Mouse (Mus musculus): ENCODE results near the gene Sema4a. TPM values are rescaled to one million over a fixed set of nuclear protein-coding genes. Genes with fewer than 3 reads are reported as not detected.

The Sema4a gene
- polyA plus RNA-seq, 1 experiment from 2014 or later, result 9.3 TPM

- Histone ChIP-seq H3K4me2 (ENCODE audit: low read depth, low read length, severe bottlenecking) (no peak overlapping the region), H3K27ac (ENCODE audit: low read depth, low read length) (no peak overlapping the region), H3K9ac (ENCODE audit: low read length) (no peak overlapping the region), H3K27me3 (ENCODE audit: control insufficient read depth, insufficient read depth, low read length) (peaks cover 2% of the 10 kb centered on the region; the same call in 1 of the 2 replicates), H3K36me3 (ENCODE audit: control insufficient read depth, insufficient read depth, low read length) (no peaks in the 10 kb centered on the region), H3K4me3 (ENCODE audit: low read depth, low read length) (no peak overlapping the region), H3K9me3 (ENCODE audit: control insufficient read depth, low read length) (no peaks in the 10 kb centered on the region), H3K4me1 (replicated peaks; ENCODE audit: control insufficient read depth, insufficient read depth, low read length) (peaks cover 5% of the 10 kb centered on the region; the same call in 1 of the 2 replicates)
- DNase-seq (ENCODE audit: low spot score), result no peak
- WGBS, result 87% methylated on average over 8 of the region's 8 CpGs
- no peak for ATAC-seq (replicated peaks; ENCODE audit: low FRiP score)
Measured at GRCm38 (mm10) chr3:88456313-88456712, 4.7 kb downstream of the Sema4a start.

DNA sequence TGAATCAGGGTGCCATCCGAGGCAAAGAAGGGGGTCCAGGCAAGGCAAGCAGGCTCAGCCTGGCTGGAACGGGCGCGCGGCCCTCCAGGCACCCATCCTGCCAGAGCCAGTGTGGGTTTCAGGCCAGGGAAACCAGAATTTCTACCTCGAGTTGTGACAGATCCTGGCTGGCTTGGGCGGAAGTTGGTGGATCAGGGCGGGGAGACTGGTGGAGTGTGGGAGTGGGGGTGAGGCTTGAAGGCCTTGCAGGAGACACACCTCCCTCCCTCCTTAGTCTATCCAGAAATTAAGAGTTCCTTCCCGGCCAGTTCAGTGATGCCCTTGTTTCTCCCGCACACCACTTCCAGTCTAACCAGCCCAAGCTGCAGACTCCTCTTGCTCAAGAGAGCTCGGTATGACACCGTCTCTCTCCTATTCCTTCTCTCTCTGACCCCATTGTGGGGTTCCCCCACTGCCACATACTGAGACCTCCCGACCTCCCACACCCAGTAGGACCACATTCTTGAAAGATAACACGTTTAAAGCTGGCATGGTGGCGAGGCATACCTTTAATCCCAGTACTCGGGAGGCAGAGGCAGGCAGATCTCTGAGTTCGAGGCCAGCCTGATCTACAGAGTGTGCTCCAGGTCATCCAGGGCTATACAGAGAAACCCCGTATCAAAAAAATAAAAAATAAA lies 5.3 kb downstream of the Sema4a start:
- DNase-seq (ENCODE audit: low spot score) (no peak), ATAC-seq (replicated peaks; ENCODE audit: low FRiP score) (no peak)
- no peak overlapping the region for H3K4me2 ChIP-seq (ENCODE audit: low read depth, low read length, severe bottlenecking)
- whole genome bisulfite sequencing, result 82% methylated on average over 18 of the region's 18 CpGs
- no peak overlapping the region for H3K4me3 ChIP-seq (ENCODE audit: low read depth, low read length)
- H3K9ac ChIP-seq (ENCODE audit: low read length), result no peak overlapping the region
- no peak overlapping the region for H3K27ac ChIP-seq (ENCODE audit: low read depth, low read length)
- peaks cover 2% of the 10 kb centered on the region; the same call in 1 of the 2 replicates for H3K27me3 ChIP-seq (ENCODE audit: control insufficient read depth, insufficient read depth, low read length)
- peaks cover 5% of the 10 kb centered on the region; the same call in 1 of the 2 replicates for H3K4me1 ChIP-seq (replicated peaks; ENCODE audit: control insufficient read depth, insufficient read depth, low read length)
- H3K9me3 ChIP-seq (ENCODE audit: control insufficient read depth, low read length), result no peaks in the 10 kb centered on the region
- no peaks in the 10 kb centered on the region for H3K36me3 ChIP-seq (ENCODE audit: control insufficient read depth, insufficient read depth, low read length)

- peaks cover under 1% of the 10 kb centered on the region; the same call in 1 of the 2 replicates for H3K27me3 ChIP-seq (ENCODE audit: control insufficient read depth, insufficient read depth, low read length)
- no peak overlapping the region for H3K27ac ChIP-seq (ENCODE audit: low read depth, low read length)
- H3K4me1 ChIP-seq (replicated peaks; ENCODE audit: control insufficient read depth, insufficient read depth, low read length), result peaks cover 5% of the 10 kb centered on the region; the same call in 1 of the 2 replicates
- ATAC-seq (replicated peaks; ENCODE audit: low FRiP score) (no peak), DNase-seq (ENCODE audit: low spot score) (no peak)
- H3K9ac ChIP-seq (ENCODE audit: low read length), result no peak overlapping the region
- no peaks in the 10 kb centered on the region for H3K9me3 ChIP-seq (ENCODE audit: control insufficient read depth, low read length)
- H3K4me2 ChIP-seq (ENCODE audit: low read depth, low read length, severe bottlenecking), result no peak overlapping the region
- 63% methylated on average over 9 of the region's 9 CpGs for WGBS
- H3K4me3 ChIP-seq (ENCODE audit: low read depth, low read length), result no peak overlapping the region
- H3K36me3 ChIP-seq (ENCODE audit: control insufficient read depth, insufficient read depth, low read length), result no peaks in the 10 kb centered on the region
Measured at GRCm38 (mm10) chr3:88454762-88455587, 6.0 kb downstream of the Sema4a start.

GRCm38 (mm10) chr3:88453986-88454385 lies 7.0 kb downstream of the Sema4a start:
- Histone ChIP-seq H3K9me3 (ENCODE audit: control insufficient read depth, low read length) (no peaks in the 10 kb centered on the region), H3K9ac (ENCODE audit: low read length) (no peak overlapping the region), H3K4me3 (ENCODE audit: low read depth, low read length) (no peak overlapping the region), H3K36me3 (ENCODE audit: control insufficient read depth, insufficient read depth, low read length) (no peaks in the 10 kb centered on the region), H3K27ac (ENCODE audit: low read depth, low read length) (no peak overlapping the region), H3K4me1 (replicated peaks; ENCODE audit: control insufficient read depth, insufficient read depth, low read length) (peaks cover 5% of the 10 kb centered on the region; the same call in 1 of the 2 replicates), H3K27me3 (ENCODE audit: control insufficient read depth, insufficient read depth, low read length) (no peaks in the 10 kb centered on the region), H3K4me2 (ENCODE audit: low read depth, low read length, severe bottlenecking) (no peak overlapping the region)
- ATAC-seq (replicated peaks; ENCODE audit: low FRiP score), result no peak
- DNase-seq (ENCODE audit: low spot score), result no peak
- 84% methylated on average over 8 of the region's 8 CpGs for WGBS

GRCm38 (mm10) chr3:88453369-88453768 lies 7.6 kb downstream of the Sema4a start:
- Histone ChIP-seq H3K4me1 (replicated peaks; ENCODE audit: control insufficient read depth, insufficient read depth, low read length) (peaks cover 7% of the 10 kb centered on the region; the same call in 1 of the 2 replicates), H3K27ac (ENCODE audit: low read depth, low read length) (no peak overlapping the region), H3K36me3 (ENCODE audit: control insufficient read depth, insufficient read depth, low read length) (no peaks in the 10 kb centered on the region), H3K4me2 (ENCODE audit: low read depth, low read length, severe bottlenecking) (no peak overlapping the region), H3K9ac (ENCODE audit: low read length) (no peak overlapping the region), H3K4me3 (ENCODE audit: low read depth, low read length) (no peak overlapping the region), H3K27me3 (ENCODE audit: control insufficient read depth, insufficient read depth, low read length) (no peaks in the 10 kb centered on the region), H3K9me3 (ENCODE audit: control insufficient read depth, low read length) (no peaks in the 10 kb centered on the region)
- no peak for ATAC-seq (replicated peaks; ENCODE audit: low FRiP score)
- DNase-seq (ENCODE audit: low spot score), result no peak
- WGBS, result 61% methylated on average over 8 of the region's 8 CpGs

GRCm38 (mm10) chr3:88452716-88453115 lies 8.3 kb downstream of the Sema4a start:
- Histone ChIP-seq H3K9ac (ENCODE audit: low read length) (no peak overlapping the region), H3K27me3 (ENCODE audit: control insufficient read depth, insufficient read depth, low read length) (no peaks in the 10 kb centered on the region), H3K27ac (ENCODE audit: low read depth, low read length) (no peak overlapping the region), H3K36me3 (ENCODE audit: control insufficient read depth, insufficient read depth, low read length) (no peaks in the 10 kb centered on the region), H3K4me3 (ENCODE audit: low read depth, low read length) (no peak overlapping the region), H3K4me1 (replicated peaks; ENCODE audit: control insufficient read depth, insufficient read depth, low read length) (peaks cover 2% of the 10 kb centered on the region; the same call in 1 of the 2 replicates), H3K4me2 (ENCODE audit: low read depth, low read length, severe bottlenecking) (no peak overlapping the region), H3K9me3 (ENCODE audit: control insufficient read depth, low read length) (no peaks in the 10 kb centered on the region)
- no peak for ATAC-seq (replicated peaks; ENCODE audit: low FRiP score)
- WGBS, result 72% methylated on average over 6 of the region's 6 CpGs
- no peak for DNase-seq (ENCODE audit: low spot score)

- H3K36me3 ChIP-seq (ENCODE audit: control insufficient read depth, insufficient read depth, low read length), result no peaks in the 10 kb centered on the region
- no peak for ATAC-seq (replicated peaks; ENCODE audit: low FRiP score)
- WGBS, result 75% methylated on average over 5 of the region's 5 CpGs
- no peak for DNase-seq (ENCODE audit: low spot score)
- no peaks in the 10 kb centered on the region for H3K27me3 ChIP-seq (ENCODE audit: control insufficient read depth, insufficient read depth, low read length)
- H3K27ac ChIP-seq (ENCODE audit: low read depth, low read length), result no peak overlapping the region
- no peak overlapping the region for H3K9ac ChIP-seq (ENCODE audit: low read length)
- H3K4me1 ChIP-seq (replicated peaks; ENCODE audit: control insufficient read depth, insufficient read depth, low read length), result peaks cover 2% of the 10 kb centered on the region; the same call in 1 of the 2 replicates
- no peaks in the 10 kb centered on the region for H3K9me3 ChIP-seq (ENCODE audit: control insufficient read depth, low read length)
- no peak overlapping the region for H3K4me2 ChIP-seq (ENCODE audit: low read depth, low read length, severe bottlenecking)
- H3K4me3 ChIP-seq (ENCODE audit: low read depth, low read length), result no peak overlapping the region
Measured at GRCm38 (mm10) chr3:88452246-88452645, 8.7 kb downstream of the Sema4a start.

DNA sequence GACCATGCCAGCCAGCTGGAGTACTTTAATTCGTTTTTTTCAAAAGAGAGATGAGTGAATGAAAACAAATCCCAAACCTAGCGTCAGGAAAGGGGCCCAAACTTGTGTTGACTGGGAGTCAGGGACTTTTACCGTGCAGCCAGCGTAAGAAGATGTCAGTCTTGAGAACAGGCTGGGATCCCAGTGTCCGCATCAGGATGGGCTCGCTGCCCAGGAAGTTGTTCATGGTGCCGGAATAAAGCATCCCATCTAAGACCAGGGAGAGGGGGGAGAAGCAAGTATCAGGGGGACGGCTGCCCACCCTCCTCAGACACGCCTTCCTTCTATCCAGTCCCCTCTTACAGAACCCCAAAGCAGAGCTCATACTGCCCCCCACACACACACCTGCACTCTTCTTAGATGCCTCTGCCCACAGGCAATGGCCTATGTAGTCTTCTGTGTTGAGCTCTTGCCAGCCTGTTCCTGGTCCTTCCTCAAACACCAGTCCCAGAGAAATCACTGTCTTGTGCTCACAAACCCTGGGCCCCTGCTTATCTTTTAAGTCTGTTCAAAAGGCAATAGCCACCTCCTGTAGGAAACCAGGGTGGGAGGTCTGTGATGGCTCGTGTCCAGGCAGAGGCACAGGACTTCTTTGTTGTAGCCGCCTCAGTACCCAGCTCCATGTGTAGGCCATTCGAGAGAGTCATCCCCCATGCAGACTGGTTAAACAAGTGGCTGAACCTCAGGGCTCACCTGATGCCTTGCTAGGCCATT lies 10.4 kb downstream of the Sema4a start:
- ATAC-seq (replicated peaks; ENCODE audit: low FRiP score) (no peak), DNase-seq (ENCODE audit: low spot score) (no peak)
- H3K36me3 ChIP-seq (ENCODE audit: control insufficient read depth, insufficient read depth, low read length), result no peaks in the 10 kb centered on the region
- no peak overlapping the region for H3K9ac ChIP-seq (ENCODE audit: low read length)
- no peaks in the 10 kb centered on the region for H3K27me3 ChIP-seq (ENCODE audit: control insufficient read depth, insufficient read depth, low read length)
- no peak overlapping the region for H3K4me2 ChIP-seq (ENCODE audit: low read depth, low read length, severe bottlenecking)
- H3K9me3 ChIP-seq (ENCODE audit: control insufficient read depth, low read length), result no peaks in the 10 kb centered on the region
- H3K27ac ChIP-seq (ENCODE audit: low read depth, low read length), result no peak overlapping the region
- no peak overlapping the region for H3K4me3 ChIP-seq (ENCODE audit: low read depth, low read length)
- H3K4me1 ChIP-seq (replicated peaks; ENCODE audit: control insufficient read depth, insufficient read depth, low read length), result peaks cover 2% of the 10 kb centered on the region; the same call in 1 of the 2 replicates
- WGBS, result 81% methylated on average over 12 of the region's 12 CpGs
